Mouse (Mus musculus) ES-E14 (cell line): ENCODE measurements at regions not wholly inside any gene's neighbourhood (a gene's known extent, or its start where the extent isn't known, plus 50 kb on each side); places are given as distances from the start of the nearest gene placed in this dataset.

Experiments used
- DNase-seq: peaks from one replicate; pipeline ENCODE4 v3.0.0-alpha.2; 2013; ENCODE audit warnings: low read depth, low spot score
- H3K27ac ChIP-seq: 2 replicates; pipeline ENCODE4 v1.5.1; 2012; ENCODE audit warnings: low read depth, mild to moderate bottlenecking, low read length, moderate library complexity, mixed read lengths; ENCODE audit not compliant: poor library complexity, insufficient read depth, severe bottlenecking
- H3K36me3 ChIP-seq: 2 replicates; pipeline ENCODE4 v1.6.1; 2012; ENCODE audit warnings: mild to moderate bottlenecking, low read length, moderate library complexity, mixed read lengths; ENCODE audit not compliant: control insufficient read depth, poor library complexity, insufficient read depth, severe bottlenecking
- H3K4me1 ChIP-seq, 2 experiments: fragments of 150-350 bp in 1 of 2; sonication (generic) in 1 of 2; 2 replicates each; pipeline ENCODE4 v1.6.1; 2012; ENCODE audit warnings: low read length in 2 of 2, mild to moderate bottlenecking in 1 of 2, mixed read lengths in 1 of 2; ENCODE audit not compliant: control insufficient read depth in 2 of 2, insufficient read depth in 2 of 2, poor library complexity in 1 of 2
- H3K4me3 ChIP-seq, 2 experiments: fragments of 150-350 bp in 1 of 2; sonication (generic) in 1 of 2; 2 replicates each; pipeline ENCODE4 v1.5.1; 2012; ENCODE audit warnings: low read length in 2 of 2, low read depth in 1 of 2, mild to moderate bottlenecking in 1 of 2, mixed read lengths in 1 of 2; ENCODE audit not compliant: insufficient read depth in 1 of 2, poor library complexity in 1 of 2, severe bottlenecking in 1 of 2
- H3K9ac ChIP-seq: 2 replicates; pipeline ENCODE4 v1.6.1; 2012; ENCODE audit warnings: low read depth, mild to moderate bottlenecking, low read length, mixed read lengths; ENCODE audit not compliant: poor library complexity, insufficient read depth, severe bottlenecking
- H3K9me3 ChIP-seq: fragments of 150-350 bp; sonication (generic); 2 replicates; pipeline ENCODE4 v1.6.1; 2012; ENCODE audit warnings: low read depth, mild to moderate bottlenecking, low read length; ENCODE audit not compliant: control insufficient read depth, insufficient read depth
- CHD2 ChIP-seq: IDR thresholded peaks from 2 replicates; pipeline ENCODE4 v1.6.1; 2014; ENCODE audit warnings: mild to moderate bottlenecking, low read depth, low read length, inconsistent platforms
- HCFC1 ChIP-seq: IDR thresholded peaks from 2 replicates; pipeline ENCODE4 v1.6.1; 2012; ENCODE audit warnings: low read length, inconsistent platforms, borderline replicate concordance; ENCODE audit not compliant: insufficient read depth
- MAFK ChIP-seq: IDR thresholded peaks from 2 replicates; pipeline ENCODE4 v1.6.1; 2014; ENCODE audit warnings: mild to moderate bottlenecking, low read depth, low read length, inconsistent platforms; ENCODE audit not compliant: insufficient read depth
- ZC3H11A ChIP-seq: IDR thresholded peaks from 2 replicates; pipeline ENCODE4 v1.6.1; 2012; ENCODE audit warnings: low read depth, mild to moderate bottlenecking, inconsistent platforms, low read length, borderline replicate concordance
- ZNF384 ChIP-seq: IDR thresholded peaks from 2 replicates; pipeline ENCODE4 v1.6.1; 2012; ENCODE audit warnings: low read depth, low read length, inconsistent platforms
- in situ Hi-C, 2 experiments: fragments of 600-800 bp; cut with MboI; formaldehyde crosslinking; loops; one replicate each; pipeline ENCODE4 v1.15.1; 2025; ENCODE audit warnings: low sequenced_read_pairs in 2 of 2, inconsistent platforms in 1 of 2; ENCODE audit not compliant: unreplicated experiment in 2 of 2

DNA sequence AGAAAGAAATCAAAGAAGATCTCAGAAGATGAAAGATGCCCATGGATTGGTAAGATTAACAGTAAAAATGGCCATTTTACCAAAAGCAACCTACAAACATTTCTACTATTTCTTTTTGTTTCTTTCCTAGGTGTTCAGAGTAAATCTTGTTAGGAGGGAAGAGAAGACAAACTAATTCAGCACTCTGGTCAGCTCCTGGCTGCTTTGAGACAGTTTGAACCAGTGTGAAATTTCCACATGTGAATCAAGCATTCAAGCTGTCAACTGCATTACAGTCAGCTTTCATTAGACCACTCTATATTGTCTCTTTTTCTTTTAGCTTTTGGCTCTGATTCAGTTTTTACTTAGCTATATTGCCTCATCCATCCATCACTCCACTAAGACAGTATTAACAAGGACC is 859.2 kb downstream of the Ryr2 start:
- no peaks in the 10 kb centered on the region for H3K9me3 ChIP-seq
- no peaks in the 10 kb centered on the region for H3K36me3 ChIP-seq
- no peak overlapping the region for H3K9ac ChIP-seq
- in situ Hi-C loops: no loop called here
- no peak overlapping the region for H3K4me3 ChIP-seq
- H3K4me1 ChIP-seq: no peaks in the 10 kb centered on the region
- peak; percentile 43 for DNase-seq
- TF ChIP-seq ZNF384 (no peak), MAFK (no peak), ZC3H11A (no peak), HCFC1 (no peak), CHD2 (no peak)
- H3K27ac ChIP-seq: no peak overlapping the region

DNA sequence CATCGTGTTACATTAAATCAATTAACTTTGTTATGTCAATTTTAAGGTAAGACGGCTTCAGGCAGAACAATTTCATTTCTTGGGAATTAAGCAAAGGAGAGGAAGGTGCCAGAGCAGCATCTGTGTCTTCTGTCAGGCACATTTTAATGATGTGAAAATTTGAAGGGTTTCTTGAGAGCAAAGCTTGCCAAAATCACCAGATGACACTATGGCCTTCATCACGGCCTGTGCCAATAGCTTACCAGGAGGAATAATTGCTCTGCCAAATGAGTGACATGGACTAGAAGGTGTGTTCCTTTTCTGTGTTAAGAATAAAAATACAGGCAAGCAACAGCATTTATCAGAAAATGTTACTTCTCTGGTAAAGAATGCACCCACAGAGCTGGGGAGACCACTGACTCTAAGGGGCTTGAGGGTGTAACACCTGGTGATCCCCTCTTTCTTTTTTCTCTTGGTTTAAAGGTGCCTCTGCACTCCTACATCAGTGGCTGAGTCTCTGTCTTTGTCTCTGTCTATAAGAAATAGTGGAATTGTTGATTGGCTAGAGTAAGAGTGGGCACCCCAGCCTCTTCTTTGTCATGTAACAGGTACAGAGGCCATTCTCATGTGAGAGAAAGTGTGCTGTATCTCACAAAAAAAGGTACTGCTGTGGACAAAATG is 856.2 kb upstream of the Chrm3 start:
- no peaks in the 10 kb centered on the region for H3K36me3 ChIP-seq
- TF ChIP-seq HCFC1 (no peak), CHD2 (no peak), MAFK (no peak), ZNF384 (no peak), ZC3H11A (no peak)
- in situ Hi-C loops: no loop called here
- no peak overlapping the region for H3K4me3 ChIP-seq
- no peak overlapping the region for H3K9ac ChIP-seq
- no peaks in the 10 kb centered on the region for H3K4me1 ChIP-seq
- no peaks in the 10 kb centered on the region for H3K9me3 ChIP-seq
- no peak overlapping the region for H3K27ac ChIP-seq
- no peak for DNase-seq

DNA sequence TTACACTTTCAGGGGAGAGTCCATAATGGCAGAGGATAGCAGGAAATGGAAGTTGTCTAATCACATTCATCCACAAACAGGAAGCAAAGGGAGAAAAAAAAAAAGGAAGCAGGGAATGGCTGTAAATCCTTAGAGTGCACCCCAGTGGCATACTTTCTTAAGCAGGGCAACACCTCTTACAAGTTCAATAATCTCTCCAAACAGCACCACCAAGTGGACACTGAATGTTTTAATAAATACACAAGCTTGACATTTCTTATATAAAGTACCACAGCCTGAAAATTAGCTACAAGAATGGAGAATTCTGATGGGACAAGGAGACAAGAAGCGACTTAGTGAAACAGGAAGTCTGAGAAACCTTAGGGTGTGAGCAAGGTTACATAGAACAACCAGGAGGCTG is 849.5 kb upstream of the Chrm3 start:
- no peaks in the 10 kb centered on the region for H3K9me3 ChIP-seq
- TF ChIP-seq ZNF384: 0 out of 2 replicates have a peak, but pooled peaks have one; percentile 10
- no peak for TF ChIP-seq HCFC1
- no peak for TF ChIP-seq ZC3H11A
- TF ChIP-seq CHD2: no peak
- no peak for TF ChIP-seq MAFK
- H3K9ac ChIP-seq: no peak overlapping the region
- no peaks in the 10 kb centered on the region for H3K4me1 ChIP-seq
- in situ Hi-C loops: no loop called here
- H3K27ac ChIP-seq: no peak overlapping the region
- peak; percentile 26 for DNase-seq
- H3K4me3 ChIP-seq: no peak overlapping the region
- no peaks in the 10 kb centered on the region for H3K36me3 ChIP-seq

DNA sequence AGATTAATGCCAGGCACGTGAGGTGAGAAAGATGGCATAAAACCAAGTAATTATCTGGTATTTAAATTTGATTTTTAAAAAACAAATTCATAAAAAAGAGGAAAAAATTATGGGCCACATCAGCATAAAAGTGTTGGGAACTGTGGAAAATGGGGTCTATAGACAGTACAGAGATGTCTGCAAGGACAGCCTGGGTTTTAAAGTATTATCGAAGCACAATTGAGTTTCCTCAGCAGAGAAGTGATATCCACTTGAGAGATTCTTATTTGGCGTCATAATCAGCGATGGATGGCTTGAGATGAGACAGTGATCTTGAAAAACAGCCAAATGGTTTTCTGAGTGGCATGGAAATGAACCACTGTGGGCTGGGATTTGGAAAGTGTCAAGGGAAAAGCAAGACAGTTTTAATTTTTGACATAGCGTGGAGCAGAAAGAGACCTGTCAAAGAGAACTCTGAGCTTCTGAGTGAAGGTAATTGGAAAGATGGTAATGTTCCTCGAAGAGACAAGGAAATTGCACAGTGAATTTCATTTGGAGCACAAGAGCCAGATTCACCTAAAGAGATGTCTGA is 844.7 kb upstream of the Chrm3 start:
- in situ Hi-C loops: no loop called here
- Histone ChIP-seq H3K9me3 (no peaks in the 10 kb centered on the region), H3K9ac (no peak overlapping the region), H3K27ac (no peak overlapping the region), H3K36me3 (no peaks in the 10 kb centered on the region), H3K4me3 (no peak overlapping the region), H3K4me1 (no peaks in the 10 kb centered on the region)
- DNase-seq: no peak
- TF ChIP-seq ZNF384 (no peak), ZC3H11A (no peak), MAFK (no peak), CHD2 (no peak), HCFC1 (no peak)
